Mouse (Mus musculus): ENCODE data around the gene Nkd2. TPM values are rescaled to one million over a fixed set of nuclear protein-coding genes. Genes with fewer than 3 reads are reported as not detected.

Gene Nkd2
- under 1 TPM; 0.02 TPM for polyA plus RNA-seq (2012; fragmentation: generic; extraction: Trizol)

DNA sequence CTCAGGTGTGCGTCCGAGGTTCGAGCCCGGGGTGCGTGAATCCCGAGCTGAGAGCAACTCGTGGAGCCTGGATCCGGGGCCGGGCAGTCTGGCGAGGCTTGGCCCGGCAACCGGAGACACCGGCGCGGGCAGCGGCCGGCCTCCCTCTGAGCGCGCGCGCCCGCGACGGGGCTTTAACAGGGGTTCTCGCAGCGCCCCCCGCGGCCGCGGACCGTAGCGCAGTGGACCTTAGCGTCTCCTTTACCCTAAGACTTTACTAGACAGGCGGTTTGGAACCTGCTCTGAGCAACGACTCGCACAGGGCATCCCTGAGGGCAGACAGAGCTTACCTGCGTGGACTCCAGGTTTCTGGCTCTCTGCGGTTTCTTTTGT, at the start of gene Nkd2:
Nkd2 (minus strand) TSS at position 167 of the 372 bp plus-strand sequence.

Other genes starting within 250 kb of the Nkd2 start
- gene Clptm1l, start 243.6 kb downstream of the Nkd2 start, polyA plus RNA-seq (2012; fragmentation: generic; extraction: Trizol) = 100 to 1,000 TPM; 115 to 134 TPM
- under 1 TPM in 1 of 2 experiments, not detected in 1; 0.05 TPM for gene Tert, start 220.7 kb downstream of the Nkd2 start, polyA plus RNA-seq (2012; fragmentation: generic; extraction: Trizol)
- not detected for gene Slc6a18, start 169.6 kb downstream of the Nkd2 start, polyA plus RNA-seq (2012; fragmentation: generic; extraction: Trizol)
- gene Slc6a19, start 142.8 kb downstream of the Nkd2 start, polyA plus RNA-seq (2012; fragmentation: generic; extraction: Trizol) = under 1 TPM; 0.01 to 0.05 TPM
- 10 to 100 TPM in 1 of 2 experiments, 1 to 10 TPM in 1; 3.0 to 27.0 TPM for gene Slc12a7, start 114.5 kb downstream of the Nkd2 start, polyA plus RNA-seq (2012; fragmentation: generic; extraction: Trizol)
- 1 to 10 TPM; 3.6 to 4.6 TPM for gene Trip13, start 90.2 kb upstream of the Nkd2 start, polyA plus RNA-seq (2012; fragmentation: generic; extraction: Trizol)
- 10 to 100 TPM; 16.2 to 34.2 TPM for gene Brd9, start 90.2 kb upstream of the Nkd2 start, polyA plus RNA-seq (2012; fragmentation: generic; extraction: Trizol)
- not detected for gene Zdhhc11, start 116.2 kb upstream of the Nkd2 start, polyA plus RNA-seq (2012; fragmentation: generic; extraction: Trizol)
- under 1 TPM in 1 of 2 experiments, not detected in 1; 0.01 TPM for gene Tppp, start 161.8 kb upstream of the Nkd2 start, polyA plus RNA-seq (2012; fragmentation: generic; extraction: Trizol)
- gene Cep72, start 214.7 kb upstream of the Nkd2 start, polyA plus RNA-seq (2012; fragmentation: generic; extraction: Trizol) = 1 to 10 TPM in 1 of 2 experiments, under 1 TPM in 1; 0.19 to 2.4 TPM

Data from C3H10T1/2 (cell line).